Mouse (Mus musculus) spleen, adult 2 months (tissue): ENCODE results near the gene Kif4. TPM values are rescaled to one million over a fixed set of nuclear protein-coding genes. Genes with fewer than 3 reads are reported as not detected.
A peak's percentile ranks its signal among the peaks of the same experiment; 100 is the strongest.

Experiments
- DNase-seq, 2 experiments: peaks; one replicate each; pipeline versions ENCODE4 v3.0.0 to v3.0.0-alpha.2; 2012 to 2021; ENCODE audit warnings: low spot score in 2 of 2, low read depth in 1 of 2
- H3K27ac ChIP-seq: fragments of 200-500 bp; 2 replicates; pipeline ENCODE4 v1.5.1; 2012; ENCODE audit warnings: low read length, inconsistent platforms; ENCODE audit not compliant: insufficient read depth
- H3K27me3 ChIP-seq: fragments of 200-500 bp; 2 replicates; pipeline ENCODE4 v1.6.1; 2012; ENCODE audit warnings: mild to moderate bottlenecking, moderate library complexity, low read length, inconsistent platforms; ENCODE audit not compliant: control insufficient read depth, insufficient read depth
- H3K36me3 ChIP-seq: fragments of 200-500 bp; 2 replicates; pipeline ENCODE4 v1.6.1; 2012; ENCODE audit warnings: mild to moderate bottlenecking, low read length, inconsistent platforms; ENCODE audit not compliant: control insufficient read depth, insufficient read depth
- H3K4me1 ChIP-seq: fragments of 200-500 bp; 2 replicates; pipeline ENCODE4 v1.6.1; 2011; ENCODE audit warnings: inconsistent platforms; ENCODE audit not compliant: control insufficient read depth, insufficient read depth, insufficient read length
- H3K4me3 ChIP-seq: fragments of 200-500 bp; 2 replicates; pipeline ENCODE4 v1.5.1; 2011; ENCODE audit warnings: mild to moderate bottlenecking, inconsistent platforms; ENCODE audit not compliant: insufficient read depth, insufficient read length; ENCODE audit errors: extremely low read depth
- CTCF ChIP-seq: fragments of 200-500 bp; IDR thresholded peaks from 2 replicates; pipeline ENCODE4 v1.5.1; 2011; ENCODE audit warnings: mild to moderate bottlenecking, inconsistent platforms; ENCODE audit not compliant: insufficient read depth, insufficient read length, insufficient replicate concordance; ENCODE audit errors: extremely low read depth
- POLR2A ChIP-seq: fragments of 200-500 bp; IDR thresholded peaks from 2 replicates; pipeline ENCODE4 v1.6.1; 2011; ENCODE audit warnings: low read depth, low read length, inconsistent platforms
- WGBS: fragments of 180-500 bp; shearing (Covaris S2); methylation state at CpG from one replicate; pipeline ENCODE4 v1.1.7; 2018; 5-methylcytosine and 5-hydroxymethylcytosine counted together
- polyA plus RNA-seq: library from polyadenylated mRNA; depleted of rRNA; stranded (reverse); fragments of >200 nt; gene quantifications from 2 replicates; pipeline ENCODE4 v1.2.3, GENCODE M21; 2012

Gene Kif4
- polyA plus RNA-seq, 1 experiment: 0.92 TPM

- no peak for TF ChIP-seq POLR2A
- no peak for TF ChIP-seq CTCF
- Histone ChIP-seq H3K4me3 (peak overlapping the region; percentile 13; the same call in 1 of the 2 replicates), H3K4me1 (no peaks in the 10 kb centered on the region), H3K36me3 (peaks cover 1% of the 10 kb centered on the region; the same call in 1 of the 2 replicates), H3K27me3 (no peaks in the 10 kb centered on the region), H3K27ac (no peak overlapping the region)
- no peak for DNase-seq
- WGBS: 33% methylated on average over 7 of the region's 7 CpGs
These were observed 391 bp upstream of the Kif4 start for GRCm38 (mm10) chrX:100625146-100625545.

GRCm38 (mm10) chrX:100625802-100626793 is 561 bp downstream of the Kif4 start, which contains the start of gene Pdzd11:
TSS of gene Pdzd11 (minus strand) at chrX:100626568.
- DNase-seq: peak; percentile 79 to 83
- Histone ChIP-seq H3K27ac (peak within 1 kb of the TSS; percentile 78; the same call in 1 of the 2 replicates), H3K27me3 (no peaks in the 10 kb centered on the region), H3K4me1 (no peaks in the 10 kb centered on the region), H3K36me3 (peaks cover 1% of the 10 kb centered on the region; the same call in 1 of the 2 replicates), H3K4me3 (peak within 1 kb of the TSS; percentile 76)
- TF ChIP-seq POLR2A (peak; percentile 24), CTCF (no peak)
- WGBS: 26% methylated on average over 62 of the region's 62 CpGs

GRCm38 (mm10) chrX:100629076-100629475 is 3.5 kb downstream of the Kif4 start:
- Histone ChIP-seq H3K36me3 (no peaks in the 10 kb centered on the region), H3K4me3 (no peak overlapping the region), H3K27me3 (no peaks in the 10 kb centered on the region), H3K27ac (no peak overlapping the region), H3K4me1 (no peaks in the 10 kb centered on the region)
- 88% methylated on average over 2 of the region's 2 CpGs for WGBS
- TF ChIP-seq POLR2A (no peak), CTCF (no peak)
- no peak for DNase-seq

- no peak overlapping the region for H3K4me3 ChIP-seq
- TF ChIP-seq CTCF (no peak), POLR2A (no peak)
- no peak for DNase-seq
- 85% methylated on average over 8 of the region's 8 CpGs for WGBS
- H3K4me1 ChIP-seq: no peaks in the 10 kb centered on the region
- no peaks in the 10 kb centered on the region for H3K27me3 ChIP-seq
- no peaks in the 10 kb centered on the region for H3K36me3 ChIP-seq
- no peak overlapping the region for H3K27ac ChIP-seq
These were observed 12.9 kb downstream of the Kif4 start for GRCm38 (mm10) chrX:100638477-100638876.

GRCm38 (mm10) chrX:100652848-100653247 is 27.3 kb downstream of the Kif4 start:
- DNase-seq: no peak
- TF ChIP-seq POLR2A: no peak
- TF ChIP-seq CTCF: no peak
- Histone ChIP-seq H3K27ac (no peak overlapping the region), H3K36me3 (no peaks in the 10 kb centered on the region), H3K4me1 (no peaks in the 10 kb centered on the region), H3K27me3 (no peaks in the 10 kb centered on the region), H3K4me3 (no peak overlapping the region)

GRCm38 (mm10) chrX:100664825-100665224 is 39.3 kb downstream of the Kif4 start:
- TF ChIP-seq CTCF (no peak), POLR2A (no peak)
- Histone ChIP-seq H3K27me3 (no peaks in the 10 kb centered on the region), H3K36me3 (no peaks in the 10 kb centered on the region), H3K4me1 (no peaks in the 10 kb centered on the region), H3K27ac (no peak overlapping the region), H3K4me3 (no peak overlapping the region)
- DNase-seq: no peak
- WGBS: 90% methylated on average over 2 of the region's 2 CpGs

- no peak for DNase-seq
- no peak overlapping the region for H3K27ac ChIP-seq
- no peak overlapping the region for H3K4me3 ChIP-seq
- no peak for TF ChIP-seq CTCF
- no peak for TF ChIP-seq POLR2A
- H3K36me3 ChIP-seq: no peaks in the 10 kb centered on the region
- no peaks in the 10 kb centered on the region for H3K4me1 ChIP-seq
- H3K27me3 ChIP-seq: no peaks in the 10 kb centered on the region
- 89% methylated on average over 3 of the region's 3 CpGs for WGBS
These were observed 52.7 kb downstream of the Kif4 start for GRCm38 (mm10) chrX:100678204-100678603.
